Mouse (Mus musculus) brain, embryonic 18.5 days (tissue): ENCODE results near the gene Pard3b.
A peak's percentile ranks its signal among the peaks of the same experiment; 100 is the strongest.

Source experiments
- DNase-seq: peaks from one replicate; pipeline ENCODE4 v3.0.0-alpha.2; 2012; ENCODE audit warnings: low read depth, low spot score

Pard3b gene

DNA sequence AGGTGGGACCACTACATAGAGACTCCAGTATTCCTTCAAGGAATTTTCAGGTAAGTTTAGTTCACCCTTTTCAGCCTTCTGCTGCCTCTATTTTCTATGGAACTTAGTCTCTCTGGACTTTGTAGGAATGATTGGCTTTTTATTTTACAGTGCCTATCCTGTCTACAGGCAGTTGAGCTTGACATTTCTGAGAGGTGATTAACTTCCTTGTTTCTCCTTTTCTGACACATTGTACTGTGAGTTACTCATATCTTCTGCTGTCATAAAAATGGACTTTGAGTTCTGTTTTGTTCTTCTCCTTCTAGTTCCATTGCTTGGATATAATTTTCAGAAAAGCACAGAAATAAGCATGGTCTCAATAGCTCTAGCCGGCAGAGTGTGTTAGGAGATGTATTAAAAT lies 112.4 kb downstream of the Pard3b start:
- no peak for DNase-seq

DNA sequence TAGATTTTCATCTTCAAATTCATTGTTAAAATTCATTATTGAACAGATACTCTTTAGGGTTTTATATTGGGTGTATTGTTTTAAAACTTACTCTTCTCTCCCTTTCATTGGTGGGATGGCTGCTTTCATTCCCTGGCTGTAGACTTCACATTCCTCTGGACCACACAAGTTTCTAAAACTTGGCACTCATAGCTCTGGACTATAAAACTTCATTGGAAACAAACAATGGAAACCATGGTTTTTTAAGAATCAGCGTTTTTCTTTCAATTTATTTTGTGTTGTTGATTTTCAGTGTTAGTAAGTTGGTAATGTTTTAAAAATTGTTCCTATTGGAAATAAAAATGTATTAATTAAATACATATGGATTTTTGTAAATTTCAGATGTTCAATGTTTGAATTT lies 118.1 kb downstream of the Pard3b start:
- DNase-seq = no peak

DNA sequence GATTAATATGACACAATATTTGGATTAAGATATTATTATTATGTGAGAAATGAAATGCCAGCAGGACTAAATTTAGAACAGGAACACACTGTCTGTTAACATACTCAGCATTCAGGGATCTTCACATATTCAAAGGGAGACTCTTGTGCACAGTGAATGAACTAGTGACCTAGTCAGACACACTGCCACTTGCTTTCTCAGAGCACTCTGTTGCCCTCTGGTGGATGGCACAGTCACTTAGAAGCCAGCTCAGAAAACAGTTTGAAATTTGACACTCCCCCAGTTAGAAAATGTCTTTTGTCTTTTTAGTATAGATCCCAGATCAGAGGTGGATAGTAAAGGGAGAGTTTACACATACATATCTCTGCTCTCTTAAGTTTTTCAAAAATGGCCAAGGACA lies 132.6 kb downstream of the Pard3b start:
- peak; percentile 42 for DNase-seq

DNA sequence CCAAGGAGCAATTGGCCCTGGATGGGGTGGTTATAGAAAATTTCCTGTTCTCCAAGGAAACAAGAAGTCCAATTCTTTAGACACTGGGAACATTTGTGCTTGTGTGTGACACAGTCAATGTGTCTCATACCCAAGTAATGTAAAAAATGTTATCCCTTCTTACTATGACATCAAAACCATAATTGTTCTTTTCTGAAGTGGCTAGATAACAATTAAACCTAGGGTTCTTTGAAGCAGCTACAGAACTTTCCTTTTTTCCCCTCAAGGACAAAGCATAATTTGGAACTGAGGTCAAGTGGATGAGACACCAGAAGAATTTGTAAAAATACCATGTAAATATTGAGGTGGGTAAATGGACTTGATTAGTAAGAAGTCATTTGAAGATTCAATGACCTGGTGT lies 140.1 kb downstream of the Pard3b start:
- no peak for DNase-seq

DNA sequence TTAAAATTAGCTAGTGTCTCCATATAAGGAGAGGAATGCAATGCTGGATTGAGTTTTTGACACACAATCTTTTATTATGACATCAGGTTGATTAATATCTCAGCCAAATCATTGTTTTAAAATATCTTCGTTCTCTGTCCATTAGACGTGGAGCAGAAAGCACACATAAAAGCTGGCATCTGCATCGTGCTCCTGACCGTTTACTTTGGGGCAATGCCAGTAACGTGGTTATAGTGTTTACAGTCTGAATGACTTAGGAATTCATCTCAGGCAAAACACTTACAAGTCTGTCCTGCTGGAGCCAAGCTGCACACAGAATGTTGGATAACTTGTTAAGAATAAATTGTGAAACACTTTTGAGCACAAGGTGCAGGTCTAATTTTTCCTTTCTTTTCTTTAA lies 141.3 kb downstream of the Pard3b start:
- no peak for DNase-seq

DNA sequence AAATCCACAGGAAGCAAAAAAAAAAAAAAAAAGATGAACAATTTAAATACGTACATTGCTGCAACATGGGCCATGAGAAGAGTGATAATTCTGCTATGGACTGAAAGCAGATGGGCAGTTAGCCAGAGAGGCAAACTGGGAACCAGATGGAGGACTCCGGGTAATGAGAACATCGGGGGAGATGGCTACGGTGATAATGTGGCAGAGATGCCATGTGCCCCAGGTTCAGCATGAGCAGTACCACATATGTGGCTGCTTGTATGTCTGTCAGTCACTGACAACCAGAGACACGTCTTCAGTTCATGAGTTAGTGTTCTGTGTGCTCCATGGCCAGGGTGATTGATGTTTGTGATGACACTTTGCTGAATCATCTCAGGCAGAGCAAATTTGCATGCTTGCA lies 157.7 kb downstream of the Pard3b start:
- no peak for DNase-seq

DNA sequence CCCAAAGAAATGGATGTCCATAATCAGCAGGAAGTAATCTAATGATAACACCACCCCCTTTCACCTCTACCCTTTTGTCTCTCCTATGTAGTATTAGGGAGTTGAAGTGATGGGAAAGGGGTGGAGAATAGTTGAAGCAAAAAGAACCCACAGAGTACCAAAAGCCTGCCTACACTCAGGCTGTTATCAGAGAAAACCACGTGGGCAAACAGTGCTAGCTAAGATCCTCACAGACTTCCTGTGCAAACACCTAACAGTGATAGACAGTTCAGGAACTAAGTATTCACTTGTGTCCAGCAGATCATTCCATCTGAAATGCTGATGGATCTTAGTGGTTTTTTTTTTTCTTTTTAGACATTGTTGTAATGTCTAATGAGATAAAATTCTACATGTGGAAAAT lies 181.6 kb downstream of the Pard3b start:
- DNase-seq = no peak

DNA sequence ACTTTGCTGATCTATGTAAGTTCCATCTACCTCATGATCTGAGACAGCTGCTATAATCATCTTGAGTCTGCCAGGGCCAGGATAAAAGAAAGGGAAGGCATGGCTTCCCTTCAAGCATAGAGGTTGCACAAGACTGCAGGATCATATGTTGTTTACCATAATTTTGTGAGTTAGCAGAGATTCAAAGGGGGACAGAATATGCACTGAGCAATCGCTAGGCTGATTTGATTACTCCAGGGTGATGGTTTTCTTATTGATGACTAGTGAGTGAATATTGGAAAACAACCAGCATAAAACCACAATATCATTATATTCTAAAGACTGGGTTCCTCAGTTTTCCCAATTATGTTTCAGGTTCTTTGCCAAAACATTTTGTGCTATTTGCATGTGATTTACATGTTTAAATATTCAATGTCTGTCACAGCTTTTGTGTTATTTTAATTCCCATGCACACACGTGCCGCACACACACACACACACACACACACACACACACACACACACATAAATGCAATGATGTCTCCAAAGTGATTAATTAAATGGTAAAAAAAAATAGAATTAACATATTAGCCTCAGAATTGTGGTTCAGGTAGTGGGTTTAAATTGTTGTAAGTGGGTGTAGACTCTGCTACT lies 187.1 kb downstream of the Pard3b start:
- no peak for DNase-seq

DNA sequence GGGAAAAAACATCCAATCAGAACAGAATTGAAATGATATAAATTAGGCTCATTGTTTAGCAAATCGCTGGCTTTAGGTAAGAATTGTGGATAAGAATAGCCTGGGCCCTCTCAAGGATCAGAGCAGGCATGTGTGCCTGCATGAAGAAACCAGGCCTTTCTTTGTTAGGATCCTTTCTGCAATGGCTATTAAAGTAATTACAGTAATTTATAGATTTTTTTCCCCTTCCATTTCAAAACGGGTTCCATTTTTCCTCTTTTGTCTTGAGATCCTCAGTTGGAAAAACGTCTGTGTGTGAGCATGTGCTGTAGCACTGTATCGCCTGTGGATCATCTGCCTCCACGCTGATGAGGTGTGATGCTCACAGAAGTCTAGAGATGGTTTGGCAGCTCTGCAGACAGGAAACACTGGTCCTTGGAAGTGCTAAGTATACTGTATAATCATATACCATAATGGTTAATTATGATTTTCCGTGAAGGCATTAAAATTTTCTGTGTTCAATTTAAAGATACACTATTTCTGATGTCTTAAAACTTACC lies 198.5 kb downstream of the Pard3b start:
- no peak for DNase-seq

DNA sequence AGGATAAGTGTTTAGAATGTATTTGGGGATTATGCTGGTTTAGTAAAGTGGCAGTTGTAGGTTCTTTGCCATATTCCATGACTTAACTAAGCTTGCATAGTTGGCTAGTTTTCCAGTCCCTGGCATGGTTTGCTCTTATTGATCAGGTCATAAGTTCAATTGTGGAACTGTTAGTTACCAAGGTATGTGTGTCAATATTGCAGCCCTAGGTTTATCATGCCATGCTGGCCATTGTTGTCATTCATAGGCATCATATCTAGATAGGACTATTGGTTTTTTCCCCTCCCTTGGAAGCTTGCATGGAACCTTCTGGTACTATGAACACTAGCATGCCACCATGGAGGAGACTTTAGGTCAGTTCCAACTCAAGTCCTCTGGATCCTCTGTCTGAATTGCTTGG lies 208.0 kb downstream of the Pard3b start:
- no peak for DNase-seq

DNA sequence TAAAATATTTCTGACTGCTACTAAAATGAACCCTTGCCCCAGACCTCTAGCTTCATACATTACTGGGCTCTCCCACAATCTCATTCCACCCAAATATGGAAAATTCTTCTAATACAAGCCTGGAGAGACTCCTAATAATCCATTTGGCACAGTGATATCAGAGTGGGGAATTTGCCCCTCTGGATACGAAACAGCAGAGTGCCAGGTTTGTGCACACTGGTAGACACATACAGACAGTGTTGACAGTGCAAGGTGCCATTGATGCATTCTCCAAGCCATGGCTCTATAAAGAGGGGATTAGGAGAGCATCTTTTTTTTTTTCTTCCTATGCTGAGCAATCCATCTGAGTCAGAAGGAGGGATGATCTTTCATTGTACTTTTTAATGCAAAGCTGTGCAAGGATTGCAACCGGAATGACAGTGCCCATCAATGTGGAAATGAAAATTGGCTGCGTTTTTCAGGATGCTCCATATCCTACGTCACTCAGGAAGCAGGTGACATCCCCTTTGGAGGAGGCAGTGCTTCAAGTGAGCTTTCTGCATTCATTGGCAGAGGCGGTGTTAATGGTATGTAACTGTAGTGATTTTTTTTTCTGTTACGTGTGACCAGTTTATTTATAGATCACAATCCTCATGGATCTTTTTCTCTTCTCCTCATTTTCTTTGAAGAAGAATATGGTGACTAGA lies 210.5 kb downstream of the Pard3b start:
- no peak for DNase-seq

DNA sequence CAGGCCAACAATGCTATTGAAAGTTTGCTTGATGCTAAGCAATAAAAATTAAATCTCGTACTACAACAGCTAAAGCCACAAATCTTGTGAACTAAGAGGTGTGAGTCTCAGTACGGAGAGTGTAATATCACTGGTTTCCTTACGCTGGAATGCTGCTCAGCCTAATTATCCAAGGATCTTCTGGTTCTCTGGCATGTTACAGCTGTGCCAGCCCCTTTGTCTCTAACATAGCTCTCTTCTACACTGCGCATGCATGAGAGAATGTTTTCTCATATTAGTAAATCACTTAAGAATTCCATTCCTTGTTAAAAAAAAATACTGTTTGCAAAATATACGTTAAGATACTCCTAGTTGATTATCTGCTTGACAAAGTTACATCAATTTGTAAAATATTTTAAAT lies 211.8 kb downstream of the Pard3b start:
- no peak for DNase-seq

DNA sequence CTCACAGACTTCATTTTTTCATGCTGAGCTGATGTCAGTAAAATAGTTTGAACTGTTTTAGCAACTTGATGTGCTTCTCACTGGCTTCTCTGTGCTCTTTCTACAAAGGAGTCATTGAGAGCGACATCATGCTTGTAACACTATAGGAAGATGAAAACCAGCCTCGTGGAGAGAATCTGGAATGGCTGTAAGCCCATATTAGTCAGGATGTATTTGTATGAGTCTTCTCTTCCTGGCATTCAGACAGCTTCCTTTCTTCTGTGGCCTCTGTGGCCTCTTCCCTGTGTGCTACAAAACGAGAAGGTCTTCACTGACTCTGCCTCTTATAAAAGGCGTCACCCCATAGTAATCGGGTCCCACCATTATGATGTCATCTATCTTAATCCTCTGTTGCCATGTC lies 212.6 kb downstream of the Pard3b start:
- no peak for DNase-seq

DNA sequence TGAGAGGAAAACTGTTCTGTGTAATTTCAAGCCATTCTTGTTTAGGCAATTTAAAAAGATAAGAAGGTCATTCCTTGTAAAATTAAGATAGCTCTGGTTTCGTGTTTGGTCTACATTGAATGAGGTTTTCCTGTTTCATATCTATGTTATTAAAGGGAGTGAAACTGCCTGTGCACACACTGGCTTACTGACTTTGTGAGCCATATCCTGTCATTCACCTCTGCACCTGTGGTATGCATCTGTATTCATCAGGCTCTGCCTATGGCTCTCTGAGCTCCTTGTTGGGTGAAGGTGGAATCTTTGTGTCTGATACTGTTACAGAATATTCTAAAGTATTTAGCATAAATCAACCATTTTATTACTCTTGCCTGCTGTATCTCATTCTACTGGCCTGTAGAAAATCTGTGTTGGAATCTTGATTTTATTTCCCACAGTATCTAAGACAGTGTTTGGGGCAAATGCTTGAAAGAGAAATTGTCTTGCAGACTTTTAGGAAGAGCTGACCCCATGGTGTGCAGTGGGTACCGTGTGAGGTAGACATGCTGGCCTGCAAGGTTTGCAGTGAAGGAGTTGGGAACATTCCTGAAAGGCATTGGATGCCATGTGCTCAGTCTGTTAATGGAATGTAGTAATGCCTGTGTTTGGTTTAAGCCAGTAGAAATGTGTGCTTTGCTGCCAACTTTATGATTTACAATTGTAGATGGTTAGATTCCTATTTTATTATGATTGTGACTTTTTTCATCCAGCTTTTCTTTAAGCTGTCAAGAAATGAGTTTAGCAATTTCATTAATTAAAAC lies 228.9 kb downstream of the Pard3b start:
- no peak for DNase-seq

DNA sequence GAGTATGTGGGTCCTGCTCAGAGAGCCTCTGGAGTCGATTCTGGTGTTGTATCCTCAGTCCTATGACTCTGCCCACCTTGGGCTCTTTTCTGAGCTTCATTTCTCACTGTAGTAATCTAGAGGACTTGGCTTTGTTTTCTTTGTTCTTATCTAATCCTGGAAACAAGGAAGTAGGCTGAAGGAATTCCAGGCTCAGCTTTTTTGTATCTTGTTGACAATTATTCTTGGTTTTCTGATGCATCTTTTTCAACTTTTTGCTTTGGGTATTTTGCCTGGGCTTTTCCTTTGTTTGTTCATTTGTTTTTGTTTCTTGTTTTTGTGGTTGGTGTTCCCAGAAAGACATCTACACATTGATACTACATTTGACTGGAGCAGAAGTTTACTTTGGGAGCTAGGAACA lies 236.3 kb downstream of the Pard3b start:
- DNase-seq = no peak

DNA sequence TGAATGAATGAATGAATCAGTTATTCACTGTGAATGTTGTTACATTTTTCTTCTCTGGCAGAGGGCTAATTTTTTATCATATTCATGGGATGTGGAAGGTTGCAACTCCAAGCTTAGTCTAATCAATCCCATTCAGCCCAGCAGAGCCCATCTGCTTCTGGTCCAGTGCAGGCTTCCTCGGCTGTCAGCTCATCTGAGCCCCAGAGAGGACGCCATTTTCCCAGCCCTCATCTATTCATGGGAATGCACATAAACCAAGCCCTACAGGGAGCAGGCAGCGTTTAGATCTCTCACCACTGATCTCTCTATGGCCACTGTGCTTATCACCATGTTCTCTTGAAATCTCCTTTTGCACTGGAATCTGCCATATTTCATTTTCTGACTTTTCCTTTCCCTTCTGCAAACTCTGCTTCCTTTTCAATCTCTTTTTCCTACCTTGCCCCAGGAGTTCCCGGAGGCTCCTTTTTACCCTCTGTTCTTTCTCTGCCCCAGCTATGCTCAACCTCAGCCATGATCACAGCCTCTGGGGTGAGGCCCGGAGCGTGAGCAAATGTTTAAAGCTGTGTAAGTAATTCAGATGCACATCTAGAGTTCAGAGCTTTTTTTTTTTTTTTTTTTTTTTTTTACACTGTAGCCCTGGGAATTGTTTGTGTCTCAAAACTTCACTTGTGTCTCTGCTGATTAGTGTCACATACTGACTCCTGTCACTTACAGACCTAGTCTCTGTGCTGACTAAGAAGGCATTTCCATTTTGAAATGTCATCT lies 241.3 kb downstream of the Pard3b start:
- DNase-seq = no peak

DNA sequence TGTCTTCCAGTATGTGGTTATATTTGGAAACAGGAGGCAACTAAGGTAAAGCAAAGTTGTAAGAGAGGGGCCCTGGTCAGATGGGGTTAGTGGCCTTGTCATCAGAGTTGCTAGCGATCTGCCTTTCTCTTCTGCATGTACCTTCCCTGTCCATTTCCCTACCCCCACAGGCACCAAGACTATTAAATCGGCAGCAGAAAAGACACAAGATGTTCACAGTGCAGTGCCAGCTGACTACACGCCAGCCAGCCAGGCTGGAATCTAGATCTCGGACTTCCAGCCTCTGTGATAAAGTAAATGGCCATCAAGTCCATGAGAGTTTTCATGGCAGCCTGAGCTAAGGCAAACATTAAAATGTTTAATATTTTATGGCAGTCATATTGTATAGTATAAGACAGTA lies 257.4 kb downstream of the Pard3b start:
- no peak for DNase-seq

DNA sequence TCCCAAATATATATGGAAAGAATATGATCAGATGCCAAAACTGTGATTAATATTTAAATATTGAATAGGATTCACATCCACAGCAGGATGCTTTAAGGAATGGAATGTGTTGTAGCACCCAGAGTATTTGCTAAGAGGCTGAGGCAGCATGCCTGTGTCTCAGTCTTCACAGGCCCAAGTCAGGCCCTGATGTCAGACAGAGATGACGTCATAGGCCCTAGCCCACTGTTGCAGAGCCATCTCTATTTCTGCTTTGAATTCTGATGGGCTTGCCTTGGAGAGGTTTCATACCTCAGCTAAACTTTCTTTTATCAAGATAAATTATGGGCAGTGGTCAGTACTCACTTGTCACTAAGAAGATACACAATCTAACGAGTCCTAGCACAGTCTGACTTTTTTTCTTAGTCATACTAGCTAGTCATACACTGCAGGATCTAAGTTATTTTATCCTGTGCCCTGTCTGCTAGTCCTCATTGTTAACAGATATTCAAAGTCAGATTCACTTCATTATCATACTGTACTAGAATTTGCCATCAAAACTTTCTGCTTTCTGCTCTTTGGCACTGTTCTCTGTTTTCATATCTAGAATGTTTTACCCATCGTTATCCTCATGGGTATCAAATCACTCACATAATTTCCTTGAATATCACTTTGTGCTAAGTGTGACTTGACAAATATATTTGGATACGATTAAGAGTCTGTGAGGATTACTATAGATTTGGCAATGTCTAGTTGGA lies 264.8 kb downstream of the Pard3b start:
- DNase-seq = no peak

DNA sequence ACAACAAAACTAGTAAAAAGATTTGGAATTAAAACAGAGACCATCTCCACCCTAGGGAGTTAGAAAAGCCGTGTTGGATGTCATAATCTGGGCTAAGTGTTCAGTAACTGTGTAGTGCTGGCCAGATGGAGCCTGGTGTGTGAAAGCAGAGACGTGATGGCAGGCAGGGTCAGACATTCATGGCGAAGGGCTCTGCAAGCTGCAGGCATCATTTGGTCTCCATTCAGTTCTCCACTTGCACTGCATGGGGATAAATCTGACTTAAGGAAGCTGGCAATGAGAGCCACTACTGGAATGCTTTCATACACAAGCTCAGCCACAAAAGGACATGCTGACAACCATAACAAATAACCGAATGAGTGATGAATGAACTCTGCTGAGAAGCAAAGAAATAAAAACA lies 265.4 kb downstream of the Pard3b start:
- no peak for DNase-seq

DNA sequence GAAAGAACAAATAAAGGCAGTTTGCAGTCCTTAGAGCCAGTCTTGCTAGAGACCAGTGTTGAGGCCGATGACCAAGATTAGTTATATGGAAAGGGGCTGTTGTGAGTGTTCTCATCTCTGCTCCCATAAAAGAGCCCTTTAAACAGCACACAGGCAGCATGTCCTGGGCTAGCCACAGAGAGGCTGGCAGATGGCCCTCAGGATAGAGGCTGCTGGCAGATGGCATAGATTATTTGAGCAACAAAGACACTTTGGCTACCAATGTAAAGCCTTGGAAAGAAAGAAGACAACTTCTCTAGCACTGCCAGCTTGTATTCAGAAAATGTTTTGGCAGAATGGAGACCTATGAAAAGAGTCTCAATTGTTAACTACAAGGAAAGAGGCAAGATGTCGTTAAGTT lies 274.3 kb downstream of the Pard3b start:
- DNase-seq = no peak

DNA sequence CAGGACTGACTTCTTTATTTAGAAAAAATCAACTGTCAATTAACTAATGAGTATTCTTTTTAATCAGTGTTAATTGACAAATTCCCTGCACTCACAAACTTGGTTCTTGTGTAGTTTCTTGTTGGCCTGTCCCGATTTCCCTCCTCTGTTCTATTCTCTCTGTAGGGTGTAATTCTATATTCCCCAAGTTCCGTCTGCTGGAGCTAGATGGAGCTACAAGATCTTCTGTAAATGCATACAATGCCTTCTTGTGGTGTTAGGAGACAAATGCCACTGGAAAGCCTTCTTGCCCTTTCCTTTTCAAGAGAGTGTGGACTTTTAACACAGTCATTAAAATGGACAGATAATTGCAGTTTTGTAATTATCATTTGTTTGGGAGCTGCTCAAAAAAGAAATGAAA lies 286.3 kb downstream of the Pard3b start:
- DNase-seq = peak; percentile 51
